Mouse (Mus musculus): ENCODE measurements around the gene Rac1. TPM values are rescaled to one million over a fixed set of nuclear protein-coding genes. Genes with fewer than 3 reads are reported as not detected.
A peak's percentile ranks its signal among the peaks of the same experiment; 100 is the strongest.

Gene Rac1
- polyA plus RNA-seq, 1 experiment from 2014 or later: 540 TPM

DNA sequence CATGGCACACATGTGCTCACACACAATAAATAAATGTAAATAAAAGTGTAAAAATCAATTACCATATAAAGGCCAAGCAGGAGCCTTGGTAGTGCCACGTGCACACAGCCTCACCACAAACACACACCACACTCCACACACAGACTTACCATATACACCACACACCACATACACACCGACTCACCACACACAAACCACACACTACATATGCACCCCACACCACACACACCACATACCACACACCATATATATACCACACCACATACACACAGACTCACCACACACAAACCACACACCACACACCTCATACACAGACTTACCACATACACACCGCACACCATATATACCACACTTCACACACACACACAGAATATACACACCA, 56.7 kb downstream of the Rac1 start:
- DNase-seq (ENCODE audit: low spot score) (no peak), ATAC-seq (replicated peaks; ENCODE audit: insufficient number of reproducible peaks, low FRiP score, low TSS enrichment, low read depth) (no peak)
- no peak overlapping the region for H3K9ac ChIP-seq (replicated peaks; ENCODE audit: low read length)
- no peaks in the 10 kb centered on the region for H3K4me1 ChIP-seq (ENCODE audit: control insufficient read depth, insufficient read depth, low read length)
- no peaks in the 10 kb centered on the region for H3K27me3 ChIP-seq (ENCODE audit: control insufficient read depth, insufficient read depth, low read length)
- H3K4me3 ChIP-seq (ENCODE audit: low read depth, low read length): no peak overlapping the region
- H3K27ac ChIP-seq (replicated peaks; ENCODE audit: low read depth, low read length): no peak overlapping the region
- no peaks in the 10 kb centered on the region for H3K9me3 ChIP-seq (replicated peaks; ENCODE audit: control insufficient read depth, low read length)
- 97% methylated on average over 3 of the region's 3 CpGs for whole genome bisulfite sequencing
- H3K4me2 ChIP-seq (ENCODE audit: low read depth, low read length): no peak overlapping the region
- no peaks in the 10 kb centered on the region; the same call in 1 of the 2 replicates for H3K36me3 ChIP-seq (replicated peaks; ENCODE audit: control insufficient read depth, insufficient read depth, low read depth, low read length)

DNA sequence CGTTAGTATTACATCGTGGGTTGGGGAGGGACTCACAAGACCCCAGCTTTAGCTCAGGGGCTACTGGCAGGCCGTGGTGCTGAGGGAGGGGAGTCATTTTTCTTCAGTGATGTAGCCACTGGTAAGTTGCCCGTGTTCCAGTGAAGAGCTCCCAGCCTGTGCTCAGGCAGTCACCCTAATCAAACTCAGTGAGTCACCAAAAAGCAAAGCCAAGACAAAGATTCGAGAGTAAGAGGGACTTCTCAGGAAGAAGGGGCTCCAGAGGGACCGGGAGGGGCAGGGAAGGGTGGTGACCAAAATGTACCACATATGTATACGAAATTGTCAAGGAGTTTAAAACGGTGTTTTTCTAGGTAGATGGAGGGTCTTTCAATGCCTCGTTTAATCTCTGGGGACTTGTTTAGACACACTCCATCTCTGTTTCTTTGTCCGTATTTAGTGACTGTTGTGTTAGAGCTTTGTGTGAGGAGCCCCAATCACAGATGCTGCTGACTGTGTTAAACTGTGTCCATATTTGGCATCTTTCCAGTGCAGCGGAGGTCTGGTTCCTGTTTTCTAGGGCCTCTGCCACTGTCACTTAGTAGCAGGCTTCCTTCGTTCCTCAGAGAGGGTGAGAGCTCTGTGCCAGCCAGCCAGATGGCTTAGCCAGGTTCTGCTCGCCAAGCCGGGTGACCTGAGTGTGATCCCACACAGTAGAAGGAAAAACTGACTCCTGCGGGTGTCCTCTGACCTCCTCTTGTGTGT, 57.2 kb downstream of the Rac1 start:
- Histone ChIP-seq H3K4me3 (ENCODE audit: low read depth, low read length) (no peak overlapping the region), H3K27me3 (ENCODE audit: control insufficient read depth, insufficient read depth, low read length) (no peaks in the 10 kb centered on the region), H3K4me2 (ENCODE audit: low read depth, low read length) (no peak overlapping the region), H3K9me3 (replicated peaks; ENCODE audit: control insufficient read depth, low read length) (no peaks in the 10 kb centered on the region), H3K27ac (replicated peaks; ENCODE audit: low read depth, low read length) (no peak overlapping the region), H3K36me3 (replicated peaks; ENCODE audit: control insufficient read depth, insufficient read depth, low read depth, low read length) (no peaks in the 10 kb centered on the region; the same call in 1 of the 2 replicates), H3K4me1 (ENCODE audit: control insufficient read depth, insufficient read depth, low read length) (no peaks in the 10 kb centered on the region), H3K9ac (replicated peaks; ENCODE audit: low read length) (no peak overlapping the region)
- ATAC-seq (replicated peaks; ENCODE audit: insufficient number of reproducible peaks, low FRiP score, low TSS enrichment, low read depth): no peak
- DNase-seq (ENCODE audit: low spot score): no peak
- 86% methylated on average over 15 of the region's 15 CpGs for whole genome bisulfite sequencing

DNA sequence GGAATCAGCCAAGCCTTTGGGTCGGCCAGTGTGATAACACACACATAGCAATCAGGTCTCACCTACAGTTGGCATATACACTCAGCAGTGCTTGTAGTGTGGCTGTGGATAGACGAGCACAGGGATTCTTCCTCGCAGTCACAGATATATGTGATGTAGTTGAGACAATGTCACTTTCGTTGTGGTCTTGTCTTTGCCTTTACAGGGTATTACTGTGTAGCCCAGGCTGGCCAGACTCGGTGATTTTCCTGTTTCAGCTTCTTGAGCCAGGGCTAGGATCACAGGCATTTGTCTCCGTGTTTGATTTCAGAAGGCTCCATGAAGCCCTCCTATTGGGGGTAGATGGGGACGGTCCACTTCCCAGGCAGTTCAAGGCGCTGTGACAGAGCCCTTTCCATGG, 58.2 kb downstream of the Rac1 start:
- H3K9me3 ChIP-seq (replicated peaks; ENCODE audit: control insufficient read depth, low read length): no peaks in the 10 kb centered on the region
- no peaks in the 10 kb centered on the region for H3K4me1 ChIP-seq (ENCODE audit: control insufficient read depth, insufficient read depth, low read length)
- H3K27ac ChIP-seq (replicated peaks; ENCODE audit: low read depth, low read length): no peak overlapping the region
- no peaks in the 10 kb centered on the region for H3K27me3 ChIP-seq (ENCODE audit: control insufficient read depth, insufficient read depth, low read length)
- H3K4me3 ChIP-seq (ENCODE audit: low read depth, low read length): no peak overlapping the region
- ATAC-seq (replicated peaks; ENCODE audit: insufficient number of reproducible peaks, low FRiP score, low TSS enrichment, low read depth) (no peak), DNase-seq (ENCODE audit: low spot score) (no peak)
- 94% methylated on average over 8 of the region's 8 CpGs for WGBS
- no peak overlapping the region for H3K9ac ChIP-seq (replicated peaks; ENCODE audit: low read length)
- H3K36me3 ChIP-seq (replicated peaks; ENCODE audit: control insufficient read depth, insufficient read depth, low read depth, low read length): no peaks in the 10 kb centered on the region; the same call in 1 of the 2 replicates
- no peak overlapping the region for H3K4me2 ChIP-seq (ENCODE audit: low read depth, low read length)

DNA sequence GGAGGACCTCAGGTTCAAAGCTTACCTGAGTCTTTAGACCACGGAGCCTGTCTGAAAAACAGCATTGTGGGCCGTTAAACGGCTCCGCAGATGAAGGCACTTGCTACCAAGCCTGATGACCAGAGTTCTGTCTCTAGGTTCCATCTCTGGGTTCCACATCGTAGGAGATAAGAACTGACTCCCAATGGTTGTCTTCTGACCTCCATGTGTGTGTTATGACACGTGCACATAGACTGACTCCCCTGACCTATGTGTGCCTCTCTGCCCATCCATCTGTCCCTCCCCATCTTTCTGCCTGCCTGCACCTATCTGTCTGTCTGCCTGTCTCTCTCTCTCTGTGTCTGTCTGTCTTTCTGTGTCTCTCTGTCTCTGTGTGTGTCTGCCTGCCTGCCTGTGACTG, 59.9 kb downstream of the Rac1 start:
- Histone ChIP-seq H3K4me1 (ENCODE audit: control insufficient read depth, insufficient read depth, low read length) (no peaks in the 10 kb centered on the region), H3K4me3 (ENCODE audit: low read depth, low read length) (no peak overlapping the region), H3K27ac (replicated peaks; ENCODE audit: low read depth, low read length) (no peak overlapping the region), H3K27me3 (ENCODE audit: control insufficient read depth, insufficient read depth, low read length) (no peaks in the 10 kb centered on the region), H3K4me2 (ENCODE audit: low read depth, low read length) (no peak overlapping the region), H3K36me3 (replicated peaks; ENCODE audit: control insufficient read depth, insufficient read depth, low read depth, low read length) (no peaks in the 10 kb centered on the region; the same call in 1 of the 2 replicates), H3K9ac (replicated peaks; ENCODE audit: low read length) (no peak overlapping the region), H3K9me3 (replicated peaks; ENCODE audit: control insufficient read depth, low read length) (no peaks in the 10 kb centered on the region)
- ATAC-seq (replicated peaks; ENCODE audit: insufficient number of reproducible peaks, low FRiP score, low TSS enrichment, low read depth) (no peak), DNase-seq (ENCODE audit: low spot score) (no peak)
- 82% methylated on average over 6 of the region's 6 CpGs for WGBS

DNA sequence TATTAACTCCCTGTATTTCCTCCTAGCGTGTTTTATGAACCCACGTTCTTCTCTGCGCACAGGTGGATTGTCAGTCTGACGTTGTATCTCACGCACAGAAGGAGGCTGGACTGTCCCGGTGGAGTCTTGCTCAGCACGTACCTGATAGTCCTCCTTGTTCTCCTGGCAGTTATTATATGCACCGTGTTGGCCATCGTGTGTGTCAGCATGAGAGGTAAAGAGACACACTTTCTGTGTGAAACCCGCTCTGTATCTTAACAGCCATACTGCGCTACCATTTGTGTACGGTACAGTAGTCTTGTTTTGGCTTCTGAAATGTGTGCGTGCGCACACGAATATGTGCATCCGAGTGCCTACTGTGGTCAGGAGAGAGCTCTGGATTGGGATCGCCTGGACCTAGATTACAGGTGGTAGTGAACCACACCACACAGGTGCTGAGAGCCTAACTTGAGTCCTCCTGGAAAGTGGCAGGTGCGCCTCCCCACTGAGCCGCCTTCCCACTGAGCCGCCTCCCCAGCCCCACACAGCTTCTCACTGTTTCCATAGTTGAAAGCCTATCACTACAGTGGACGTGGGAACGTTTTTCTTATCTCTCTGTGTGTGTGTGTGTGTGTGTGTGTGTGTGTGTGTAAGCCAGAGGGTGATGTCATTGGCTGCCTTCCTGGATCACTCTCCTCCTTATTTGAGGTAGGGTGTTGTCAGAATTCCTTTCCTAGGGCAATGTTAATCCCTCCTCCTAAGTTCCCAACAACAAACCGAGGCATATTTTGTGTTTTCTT, 60.8 kb downstream of the Rac1 start:
- Histone ChIP-seq H3K9ac (replicated peaks; ENCODE audit: low read length) (no peak overlapping the region), H3K4me3 (ENCODE audit: low read depth, low read length) (no peak overlapping the region), H3K4me2 (ENCODE audit: low read depth, low read length) (no peak overlapping the region), H3K36me3 (replicated peaks; ENCODE audit: control insufficient read depth, insufficient read depth, low read depth, low read length) (no peaks in the 10 kb centered on the region; the same call in 1 of the 2 replicates), H3K27ac (replicated peaks; ENCODE audit: low read depth, low read length) (no peak overlapping the region), H3K27me3 (ENCODE audit: control insufficient read depth, insufficient read depth, low read length) (no peaks in the 10 kb centered on the region), H3K9me3 (replicated peaks; ENCODE audit: control insufficient read depth, low read length) (no peaks in the 10 kb centered on the region), H3K4me1 (ENCODE audit: control insufficient read depth, insufficient read depth, low read length) (no peaks in the 10 kb centered on the region)
- DNase-seq (ENCODE audit: low spot score): no peak
- 91% methylated on average over 23 of the region's 23 CpGs for WGBS
- ATAC-seq (replicated peaks; ENCODE audit: insufficient number of reproducible peaks, low FRiP score, low TSS enrichment, low read depth): no peak

DNA sequence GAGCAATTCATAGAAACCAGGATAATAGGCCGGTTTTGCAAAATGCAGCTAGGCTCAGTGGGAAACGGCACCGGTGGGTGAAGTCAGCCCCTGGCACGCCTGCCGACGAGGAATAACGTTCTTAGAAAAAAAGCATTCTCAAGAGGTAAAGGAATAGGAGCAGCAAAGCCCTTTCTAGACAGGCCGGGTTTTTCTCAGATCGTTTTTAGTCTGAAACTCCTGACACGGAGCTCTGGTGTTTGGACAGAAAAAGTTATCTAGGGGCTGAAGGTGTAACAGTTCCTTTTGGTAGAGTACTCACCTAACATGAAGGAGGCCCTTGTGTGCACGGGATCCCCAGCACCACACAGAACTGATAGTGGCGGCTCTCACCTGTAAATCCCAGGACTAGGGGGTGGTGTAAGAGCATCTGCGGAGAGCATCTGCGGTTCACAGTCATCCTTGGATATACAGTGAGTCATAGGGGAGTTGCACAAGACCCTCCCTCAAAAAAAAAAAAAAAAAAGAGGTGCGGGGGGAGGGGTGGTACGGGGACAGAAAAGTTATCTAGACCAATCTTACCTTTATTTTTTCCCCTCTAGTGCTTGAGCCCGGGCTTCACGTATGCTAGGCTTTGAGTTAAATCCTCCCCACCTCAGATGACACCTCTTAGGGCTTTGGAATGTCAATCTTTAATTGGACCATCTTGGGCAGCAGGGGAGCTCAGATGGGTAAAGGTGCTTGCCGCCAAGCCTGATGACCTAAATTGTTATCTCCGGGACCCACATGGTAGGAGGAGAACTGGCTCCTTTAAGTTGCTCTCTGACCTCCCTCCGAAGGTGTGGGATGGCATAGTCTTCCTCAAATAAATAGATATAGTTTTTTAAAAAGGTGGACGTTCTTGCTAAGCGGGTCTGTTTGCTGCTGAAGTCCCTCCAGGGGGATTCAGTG, 62.4 kb downstream of the Rac1 start:
- no peaks in the 10 kb centered on the region for H3K4me1 ChIP-seq (ENCODE audit: control insufficient read depth, insufficient read depth, low read length)
- no peak overlapping the region for H3K27ac ChIP-seq (replicated peaks; ENCODE audit: low read depth, low read length)
- H3K9me3 ChIP-seq (replicated peaks; ENCODE audit: control insufficient read depth, low read length): no peaks in the 10 kb centered on the region
- H3K27me3 ChIP-seq (ENCODE audit: control insufficient read depth, insufficient read depth, low read length): no peaks in the 10 kb centered on the region
- 34% methylated on average over 22 of the region's 23 CpGs for WGBS
- H3K4me3 ChIP-seq (ENCODE audit: low read depth, low read length): peak overlapping the region; percentile 66
- no peak for ATAC-seq (replicated peaks; ENCODE audit: insufficient number of reproducible peaks, low FRiP score, low TSS enrichment, low read depth)
- H3K36me3 ChIP-seq (replicated peaks; ENCODE audit: control insufficient read depth, insufficient read depth, low read depth, low read length): no peaks in the 10 kb centered on the region; the same call in 1 of the 2 replicates
- peak overlapping the region; percentile 81 for H3K9ac ChIP-seq (replicated peaks; ENCODE audit: low read length)
- peak overlapping the region; percentile 89 for H3K4me2 ChIP-seq (ENCODE audit: low read depth, low read length)
- no peak for DNase-seq (ENCODE audit: low spot score)

DNA sequence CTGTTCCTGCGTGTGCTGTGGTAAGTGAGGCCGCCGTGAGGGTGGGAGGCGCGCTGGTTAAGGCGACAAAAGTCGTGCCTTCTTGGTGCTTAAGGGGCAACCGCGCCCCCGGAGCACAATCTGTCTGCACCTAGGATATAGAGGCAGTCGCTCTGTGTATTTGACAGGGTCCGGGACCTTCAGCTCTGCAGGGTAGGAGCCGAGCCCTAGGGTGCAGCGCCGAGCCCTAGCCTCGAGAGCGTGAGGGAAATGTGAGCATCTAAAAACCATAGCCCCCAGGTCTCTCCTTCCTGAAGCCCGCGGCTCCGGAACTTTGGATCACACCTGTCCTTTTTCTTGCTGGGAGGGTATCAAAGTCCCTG, 63.1 kb downstream of the Rac1 start:
- no peaks in the 10 kb centered on the region for H3K9me3 ChIP-seq (replicated peaks; ENCODE audit: control insufficient read depth, low read length)
- peak overlapping the region; percentile 81 for H3K9ac ChIP-seq (replicated peaks; ENCODE audit: low read length)
- H3K4me2 ChIP-seq (ENCODE audit: low read depth, low read length): peak overlapping the region; percentile 89
- H3K4me3 ChIP-seq (ENCODE audit: low read depth, low read length): peak overlapping the region; percentile 66
- DNase-seq (ENCODE audit: low spot score) (no peak), ATAC-seq (replicated peaks; ENCODE audit: insufficient number of reproducible peaks, low FRiP score, low TSS enrichment, low read depth) (peak; percentile 42)
- 0 out of 2 replicates have a peak overlapping the region, but pooled peaks have one; percentile 28 for H3K27ac ChIP-seq (replicated peaks; ENCODE audit: low read depth, low read length)
- H3K4me1 ChIP-seq (ENCODE audit: control insufficient read depth, insufficient read depth, low read length): no peaks in the 10 kb centered on the region
- WGBS: 1% methylated on average over 20 of the region's 20 CpGs
- no peaks in the 10 kb centered on the region for H3K27me3 ChIP-seq (ENCODE audit: control insufficient read depth, insufficient read depth, low read length)
- no peaks in the 10 kb centered on the region for H3K36me3 ChIP-seq (replicated peaks; ENCODE audit: control insufficient read depth, insufficient read depth, low read depth, low read length)

All from embryonic facial prominence, embryonic 11.5 days (tissue).